Comparison of ENCODE assay signal across 8 mouse cellular contexts in genomic region chr14:121675579-121675978, GRCm38 (mm10).
DNase-seq lines count a peak whose midpoint lies in the region; ATAC-seq and TF ChIP-seq lines count a peak whose summit lies in the region.

No protein-coding gene starts in this region.

- 34% methylated on average over 6 of the region's 6 CpGs for WGBS in forebrain, embryonic 10.5 days
- 25% methylated on average over 6 of the region's 6 CpGs for WGBS in forebrain, embryonic 11.5 days
- WGBS in intestine, embryonic 14.5 days, result 9% methylated on average over 6 of the region's 6 CpGs
- 50% methylated on average over 6 of the region's 6 CpGs for WGBS in liver, embryonic 14.5 days (ENCODE audit: insufficient replicate concordance)

- no peak overlapping the region for H3K4me2 ChIP-seq in forebrain, embryonic 11.5 days (ENCODE audit: low read depth, low read length, severe bottlenecking)
- H3K4me2 ChIP-seq in intestine, embryonic 14.5 days (ENCODE audit: low read length), result 0 out of 2 replicates have a peak overlapping the region, but pooled peaks have one; percentile 8
- H3K4me2 ChIP-seq in liver, embryonic 14.5 days (ENCODE audit: low read depth), result no peak overlapping the region

- H3K27ac ChIP-seq in forebrain, embryonic 10.5 days, result peak overlapping the region; percentile 69; the same call in 1 of the 2 replicates
- H3K27ac ChIP-seq in forebrain, embryonic 11.5 days (ENCODE audit: low read depth, low read length), result no peak overlapping the region
- peak overlapping the region; percentile 81 for H3K27ac ChIP-seq in intestine, embryonic 14.5 days (ENCODE audit: low read depth)
- no peak overlapping the region for H3K27ac ChIP-seq in liver, embryonic 14.5 days

- DNase-seq in forebrain, embryonic 10.5 days (ENCODE audit: extremely low spot score, low spot score), result no peak
- no peak for DNase-seq in forebrain, embryonic 11.5 days (ENCODE audit: low spot score)
- DNase-seq in WW6 (ENCODE audit: low read depth, low spot score), result peak; percentile 4
- no peak for DNase-seq in intestine, embryonic 14.5 days (ENCODE audit: low spot score)
- no peak for DNase-seq in liver, embryonic 14.5 days (ENCODE audit: low read depth in 3 of 3, low spot score in 3 of 3)
- no peak for DNase-seq in cerebellum, adult 11-12 months
- DNase-seq in cerebellum, adult 9-10 months, result no peak

- no peak for ATAC-seq in forebrain, embryonic 11.5 days (replicated peaks; ENCODE audit: low FRiP score)
- ATAC-seq in intestine, embryonic 14.5 days (replicated peaks; ENCODE audit: low FRiP score, low TSS enrichment, low read depth), result peak; percentile 45; the same call in 1 of the 2 replicates
- ATAC-seq in liver, embryonic 14.5 days (ENCODE audit: insufficient read depth), result peak; percentile 23; the same call in 1 of the 2 replicates
- ATAC-seq in megakaryocyte progenitor cell, adult 5-6 weeks (replicated peaks; ENCODE audit: poor library complexity), result no peak

- no peak for TF ChIP-seq EP300 in liver, embryonic 14.5 days (IDR thresholded peaks at IDR 0.05; ENCODE audit: low read depth)

- H3K4me1 ChIP-seq in forebrain, embryonic 10.5 days, result peaks cover 24% of the 10 kb centered on the region
- 0 out of 2 replicates have a peak, but pooled peaks cover 3% of the 10 kb centered on the region for H3K4me1 ChIP-seq in forebrain, embryonic 11.5 days (replicated peaks; ENCODE audit: control insufficient read depth, insufficient read depth, low read length)
- peaks cover 46% of the 10 kb centered on the region for H3K4me1 ChIP-seq in intestine, embryonic 14.5 days (replicated peaks; ENCODE audit: control insufficient read depth, insufficient read depth, low read length)
- peaks cover 0 to 2% of the 10 kb centered on the region in 2 experiments; a peak in 1 of 4 replicates for H3K4me1 ChIP-seq in liver, embryonic 14.5 days (replicated peaks; ENCODE audit: control insufficient read depth in 2 of 2, insufficient read depth in 2 of 2, low read length in 1 of 2)

- H3K27me3 ChIP-seq in forebrain, embryonic 10.5 days (ENCODE audit: poor library complexity, severe bottlenecking), result no peaks in the 10 kb centered on the region
- no peaks in the 10 kb centered on the region for H3K27me3 ChIP-seq in forebrain, embryonic 11.5 days (ENCODE audit: control insufficient read depth, insufficient read depth, low read length)
- no peaks in the 10 kb centered on the region for H3K27me3 ChIP-seq in intestine, embryonic 14.5 days (replicated peaks; ENCODE audit: control insufficient read depth, insufficient read depth, low read length)
- no peaks in the 10 kb centered on the region for H3K27me3 ChIP-seq in liver, embryonic 14.5 days (ENCODE audit: control insufficient read depth, insufficient read depth, low read length)

- no peak overlapping the region for H3K9ac ChIP-seq in forebrain, embryonic 11.5 days (ENCODE audit: low read length)
- no peak overlapping the region for H3K9ac ChIP-seq in intestine, embryonic 14.5 days (ENCODE audit: low read length)
- H3K9ac ChIP-seq in liver, embryonic 14.5 days (replicated peaks), result no peak overlapping the region

- no peaks in the 10 kb centered on the region; the same call in 1 of the 2 replicates for H3K9me3 ChIP-seq in forebrain, embryonic 10.5 days
- no peaks in the 10 kb centered on the region for H3K9me3 ChIP-seq in forebrain, embryonic 11.5 days (ENCODE audit: control insufficient read depth, low read length)
- H3K9me3 ChIP-seq in intestine, embryonic 14.5 days (ENCODE audit: control insufficient read depth, low read length), result peaks cover 6% of the 10 kb centered on the region; the same call in 1 of the 2 replicates
- no peaks in the 10 kb centered on the region for H3K9me3 ChIP-seq in liver, embryonic 14.5 days (ENCODE audit: control insufficient read depth, low read length)

- TF ChIP-seq CTCF in liver, embryonic 14.5 days (IDR thresholded peaks at IDR 0.05; ENCODE audit: low read depth), result no peak

- no peaks in the 10 kb centered on the region for H3K36me3 ChIP-seq in forebrain, embryonic 10.5 days (replicated peaks)
- H3K36me3 ChIP-seq in forebrain, embryonic 11.5 days (ENCODE audit: control insufficient read depth, insufficient read depth, low read length), result no peaks in the 10 kb centered on the region
- H3K36me3 ChIP-seq in intestine, embryonic 14.5 days (ENCODE audit: control insufficient read depth, insufficient read depth, low read length), result peaks cover 21% of the 10 kb centered on the region
- H3K36me3 ChIP-seq in liver, embryonic 14.5 days (replicated peaks; ENCODE audit: control insufficient read depth, insufficient read depth, low read depth), result no peaks in the 10 kb centered on the region

- no peak overlapping the region for H3K4me3 ChIP-seq in forebrain, embryonic 10.5 days
- H3K4me3 ChIP-seq in forebrain, embryonic 11.5 days (ENCODE audit: low read depth, low read length), result no peak overlapping the region
- H3K4me3 ChIP-seq in intestine, embryonic 14.5 days (ENCODE audit: low read depth, low read length), result no peak overlapping the region
- H3K4me3 ChIP-seq in liver, embryonic 14.5 days (ENCODE audit: insufficient read depth in 1 of 2, low read depth in 2 of 2, low read length in 2 of 2), result no peak overlapping the region

Comparison
In these comparisons a context has a peak if more than half of its experiments do, and no peak if none do; other contexts are left out.
1. H3K27ac ChIP-seq: peak in forebrain, embryonic 10.5 days (single experiment) and intestine, embryonic 14.5 days (single experiment); none in forebrain, embryonic 11.5 days (single experiment) and liver, embryonic 14.5 days (single experiment).
2. ATAC-seq: peak in intestine, embryonic 14.5 days (single experiment) and liver, embryonic 14.5 days (single experiment); none in forebrain, embryonic 11.5 days (single experiment) and megakaryocyte progenitor cell, adult 5-6 weeks (single experiment).